In the genomic region with DNA sequence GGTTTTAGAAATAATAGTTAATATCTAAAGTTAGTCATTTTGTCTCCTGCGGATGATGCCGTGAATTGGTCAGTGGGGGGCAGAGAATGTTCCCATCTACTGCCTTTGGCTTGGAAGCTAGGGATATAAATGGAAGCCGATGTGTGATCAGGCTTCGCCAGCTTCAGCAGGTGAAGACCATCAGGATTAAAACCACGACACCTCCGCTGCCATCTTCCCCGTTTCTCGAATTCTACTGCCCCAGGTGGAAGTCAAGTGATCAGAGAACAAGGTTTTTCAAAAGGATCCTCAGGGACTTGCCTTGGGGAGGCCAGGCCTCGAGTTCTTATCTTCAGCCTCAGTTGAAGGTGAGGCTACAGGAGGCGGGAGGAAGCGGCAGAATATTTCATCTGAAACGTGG, we compare ENCODE assay signal across 8 mouse cellular contexts. TPM values are rescaled to one million over a fixed set of nuclear protein-coding genes. Genes with fewer than 3 reads are reported as not detected.
DNase-seq lines count a peak whose midpoint lies in the region; ATAC-seq and TF ChIP-seq lines count a peak whose summit lies in the region.

A gene (minus strand): TSS at position 101 of the 400 bp plus-strand sequence.

- H3K36me3 ChIP-seq in G1E (replicated peaks), result no peaks in the 10 kb centered on the region
- H3K36me3 ChIP-seq in forebrain, embryonic 14.5 days (ENCODE audit: control insufficient read depth, insufficient read depth, low read length), result no peaks in the 10 kb centered on the region
- no peaks in the 10 kb centered on the region for H3K36me3 ChIP-seq in limb, embryonic 15.5 days
- H3K36me3 ChIP-seq in stomach, embryonic 15.5 days, result no peaks in the 10 kb centered on the region

- no peak within 1 kb of the TSS for H3K4me2 ChIP-seq in forebrain, embryonic 14.5 days (ENCODE audit: low read length)
- no peak within 1 kb of the TSS for H3K4me2 ChIP-seq in limb, embryonic 15.5 days
- no peak within 1 kb of the TSS for H3K4me2 ChIP-seq in stomach, embryonic 15.5 days

- no peaks in the 10 kb centered on the region for H3K27me3 ChIP-seq in G1E (ENCODE audit: insufficient read depth, low read length)
- H3K27me3 ChIP-seq in forebrain, embryonic 14.5 days (replicated peaks; ENCODE audit: control insufficient read depth, insufficient read depth, low read length), result no peaks in the 10 kb centered on the region
- H3K27me3 ChIP-seq in limb, embryonic 15.5 days, result no peaks in the 10 kb centered on the region
- no peaks in the 10 kb centered on the region for H3K27me3 ChIP-seq in stomach, embryonic 15.5 days (replicated peaks)

- no peaks in the 10 kb centered on the region for H3K9me3 ChIP-seq in G1E (replicated peaks)
- no peaks in the 10 kb centered on the region for H3K9me3 ChIP-seq in forebrain, embryonic 14.5 days (replicated peaks; ENCODE audit: control insufficient read depth, low read length)
- no peaks in the 10 kb centered on the region for H3K9me3 ChIP-seq in limb, embryonic 15.5 days
- H3K9me3 ChIP-seq in stomach, embryonic 15.5 days, result no peaks in the 10 kb centered on the region

- no peak for ATAC-seq in CD4-positive, CD25-positive, alpha-beta regulatory T cell, adult 4 months
- no peak for ATAC-seq in G1E (ENCODE audit: extremely low read depth, insufficient number of reproducible peaks, low FRiP score, poor library complexity, severe bottlenecking)
- no peak for ATAC-seq in forebrain, embryonic 14.5 days
- ATAC-seq in hematopoietic stem cell, adult 5-6 weeks (replicated peaks in 1 of 2; ENCODE audit: insufficient read depth in 1 of 2, low FRiP score in 2 of 2, low TSS enrichment in 1 of 2, low read depth in 1 of 2, poor library complexity in 2 of 2, severe bottlenecking in 2 of 2), result no peak
- no peak for ATAC-seq in limb, embryonic 15.5 days (ENCODE audit: insufficient number of reproducible peaks, low FRiP score, low TSS enrichment, low read depth)
- no peak for ATAC-seq in stomach, embryonic 15.5 days (ENCODE audit: insufficient read depth, low FRiP score, low read depth)

- no peaks in the 10 kb centered on the region for H3K4me1 ChIP-seq in G1E (ENCODE audit: insufficient read depth, low read depth, low read length)
- peaks cover 9% of the 10 kb centered on the region; the same call in 1 of the 2 replicates for H3K4me1 ChIP-seq in forebrain, embryonic 14.5 days (ENCODE audit: control insufficient read depth, insufficient read depth, low read length)
- H3K4me1 ChIP-seq in limb, embryonic 15.5 days, result peaks cover 16% of the 10 kb centered on the region
- peaks cover 12% of the 10 kb centered on the region for H3K4me1 ChIP-seq in stomach, embryonic 15.5 days

- no peak within 1 kb of the TSS for H3K27ac ChIP-seq in forebrain, embryonic 14.5 days (ENCODE audit: low read depth, low read length)
- no peak within 1 kb of the TSS for H3K27ac ChIP-seq in limb, embryonic 15.5 days
- no peak within 1 kb of the TSS for H3K27ac ChIP-seq in stomach, embryonic 15.5 days

- TF ChIP-seq CTCF in G1E (IDR thresholded peaks at IDR 0.05; ENCODE audit: low read depth, low read length), result no peak

- no peak within 1 kb of the TSS for H3K9ac ChIP-seq in forebrain, embryonic 14.5 days (ENCODE audit: low read length)
- no peak within 1 kb of the TSS for H3K9ac ChIP-seq in limb, embryonic 15.5 days
- no peak within 1 kb of the TSS for H3K9ac ChIP-seq in stomach, embryonic 15.5 days

- H3K4me3 ChIP-seq in G1E (ENCODE audit: low read depth, low read length), result no peak within 1 kb of the TSS
- no peak within 1 kb of the TSS for H3K4me3 ChIP-seq in forebrain, embryonic 14.5 days (ENCODE audit: low read depth, low read length)
- no peak within 1 kb of the TSS for H3K4me3 ChIP-seq in limb, embryonic 15.5 days
- H3K4me3 ChIP-seq in stomach, embryonic 15.5 days (replicated peaks), result no peak within 1 kb of the TSS

- WGBS in forebrain, embryonic 14.5 days, result 93% methylated on average over 12 of the region's 12 CpGs
- WGBS in limb, embryonic 15.5 days, result 88% methylated on average over 12 of the region's 12 CpGs
- 89% methylated on average over 12 of the region's 12 CpGs for WGBS in stomach, embryonic 15.5 days

- DNase-seq in G1E (ENCODE audit: low spot score), result no peak
- DNase-seq in forebrain, embryonic 14.5 days (ENCODE audit: low spot score), result no peak
- no peak for DNase-seq in cerebellum, adult 9-11 months
- DNase-seq in spleen, postnatal 4 days (ENCODE audit: low spot score in 2 of 2), result no peak

RNA-seq across cellular contexts. Expression of the gene that starts here (rescaled TPM):
- 10 to 100 TPM; 19.2 to 20.3 TPM for polyA plus RNA-seq in CD4-positive, CD25-positive, alpha-beta regulatory T cell, adult 4 months (2017; shearing (Covaris generic))
- total RNA-seq in G1E (2014; fragmentation: Nextera tagmentation), result 38.7 and 51.3 TPM in 2 replicates
- total RNA-seq in G1E (2017), result 75.2 and 83.3 TPM in 2 replicates
- 11.4 and 11.8 TPM in 2 replicates for polyA plus RNA-seq in G1E (2012)
- 75.8 and 95.0 TPM in 2 replicates for polyA plus RNA-seq in forebrain, embryonic 14.5 days (2014; fragmentation: Nextera tagmentation; extraction: Ambion mirVana)
- total RNA-seq in hematopoietic stem cell, adult 5-6 weeks (2017), result 84.2 and 88.1 TPM in 2 replicates
- polyA plus RNA-seq in limb, embryonic 15.5 days (2015; fragmentation: Nextera tagmentation; extraction: Ambion mirVana), result 56.2 and 59.1 TPM in 2 replicates
- polyA plus RNA-seq in stomach, embryonic 15.5 days (2015; fragmentation: Nextera tagmentation; extraction: Ambion mirVana), result 59.1 and 60.2 TPM in 2 replicates
